Mouse (Mus musculus) forebrain, embryonic 12.5 days (tissue): ENCODE data around the gene Cdhr4. TPM values are rescaled to one million over a fixed set of nuclear protein-coding genes. Genes with fewer than 3 reads are reported as not detected.
A peak's percentile ranks its signal among the peaks of the same experiment; 100 is the strongest.

ENCODE experiments used
- ATAC-seq: fragments of 200-750 bp; cut with Nextera tagmentation; 2 replicates; pipeline ENCODE4 v1.8.0; 2017; ENCODE audit warnings: moderate TSS enrichment; ENCODE audit not compliant: low FRiP score
- H3K27ac ChIP-seq: fragments of 300-500 bp; sonication (generic); 2 replicates; pipeline ENCODE4 v1.5.1; 2016; ENCODE audit warnings: mild to moderate bottlenecking
- H3K27me3 ChIP-seq: fragments of 300-500 bp; sonication (generic); 2 replicates; pipeline ENCODE4 v1.6.1; 2016; ENCODE audit warnings: mild to moderate bottlenecking
- H3K36me3 ChIP-seq: fragments of 300-500 bp; sonication (generic); replicated peaks from 2 replicates; pipeline ENCODE4 v1.6.1; 2016; ENCODE audit warnings: mild to moderate bottlenecking
- H3K4me1 ChIP-seq: fragments of 300-500 bp; sonication (generic); 2 replicates; pipeline ENCODE4 v1.6.1; 2016
- H3K4me2 ChIP-seq: fragments of 300-500 bp; sonication (generic); 2 replicates; pipeline ENCODE4 v1.6.1; 2016; ENCODE audit warnings: mild to moderate bottlenecking, moderate library complexity
- H3K4me3 ChIP-seq: fragments of 300-500 bp; sonication (generic); replicated peaks from 2 replicates; pipeline ENCODE4 v1.5.1; 2016; ENCODE audit warnings: mild to moderate bottlenecking
- H3K9ac ChIP-seq: fragments of 300-500 bp; sonication (generic); 2 replicates; pipeline ENCODE4 v1.6.1; 2016; ENCODE audit warnings: mild to moderate bottlenecking
- H3K9me3 ChIP-seq: fragments of 300-500 bp; sonication (generic); 2 replicates; pipeline ENCODE4 v1.6.1; 2016
- WGBS: fragments of 180-500 bp; shearing (Covaris S2); methylation state at CpG from one replicate; pipeline ENCODE4 v1.1.7; 2016; 5-methylcytosine and 5-hydroxymethylcytosine counted together
- polyA plus RNA-seq: library from polyadenylated mRNA; unstranded; fragments of >200 nt; fragmentation: Nextera tagmentation; extraction: Ambion mirVana; gene quantifications from 2 replicates; pipeline ENCODE4 v1.2.1, GENCODE M21; 2016

Gene Cdhr4
- polyA plus RNA-seq, 1 experiment from 2014 or later, result 2.1 TPM

DNA sequence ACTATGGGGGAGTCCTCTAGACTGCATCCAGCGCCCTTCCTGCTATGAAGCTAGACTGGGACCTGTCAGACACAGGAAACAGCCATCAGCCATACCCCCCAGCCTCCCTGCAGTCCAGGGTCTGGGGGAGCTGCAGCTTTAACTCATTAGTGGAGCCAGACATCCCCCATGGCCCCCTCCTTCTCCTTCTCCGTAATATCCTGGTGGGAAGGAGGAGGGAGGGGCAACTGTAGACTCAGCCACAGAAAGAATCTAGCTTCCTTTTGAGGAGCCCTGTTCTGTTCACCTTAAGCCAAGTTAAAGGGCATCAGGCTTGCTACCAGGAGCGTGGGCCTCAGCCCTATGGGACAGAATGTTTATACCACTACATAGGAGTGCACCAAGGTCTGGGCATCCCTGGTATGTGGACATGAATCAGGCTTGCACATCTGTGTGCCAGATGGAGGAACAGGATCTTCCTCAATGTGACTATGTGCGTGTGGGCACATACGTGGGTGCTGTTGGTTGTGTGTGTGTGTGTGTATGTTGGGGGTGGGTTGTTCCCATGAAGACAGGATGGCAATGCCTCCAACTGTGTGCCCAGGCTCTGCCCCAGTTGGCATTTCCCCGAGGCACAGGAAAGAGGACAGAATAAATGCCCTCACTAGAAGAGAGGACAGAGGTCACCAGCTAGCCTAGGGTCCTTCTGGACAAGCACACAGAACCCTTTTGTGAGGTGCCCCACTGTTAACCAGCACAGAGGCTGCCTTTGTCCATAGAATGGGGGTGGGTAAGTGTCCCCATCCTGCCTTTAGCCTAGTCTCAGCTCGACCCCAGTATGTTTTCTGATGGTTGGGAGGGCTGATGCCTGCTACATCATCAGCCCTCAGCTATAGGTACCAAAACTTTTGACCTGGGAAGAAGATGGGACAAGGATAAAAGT lies 10.4 kb upstream of the Cdhr4 start:
- Histone ChIP-seq H3K4me2 (peak overlapping the region; percentile 6), H3K9ac (0 out of 2 replicates have a peak overlapping the region, but pooled peaks have one; percentile 9), H3K4me1 (peaks cover 31% of the 10 kb centered on the region), H3K27me3 (peaks cover 22% of the 10 kb centered on the region), H3K36me3 (no peaks in the 10 kb centered on the region), H3K4me3 (no peak overlapping the region), H3K27ac (peak overlapping the region; percentile 78), H3K9me3 (no peaks in the 10 kb centered on the region)
- no peak for ATAC-seq
- WGBS, result 54% methylated on average over 7 of the region's 7 CpGs

- H3K4me3 ChIP-seq, result no peak within 1 kb of the TSS
- 54% methylated on average over 14 of the region's 14 CpGs for WGBS
Measured at GRCm38 (mm10) chr9:107982681-107983346, 9.5 kb upstream of the Cdhr4 start, which contains the start of gene Gm20661. Gm20661 (plus strand) TSS chr9:107983058.

GRCm38 (mm10) chr9:107983421-107983890 lies 8.8 kb upstream of the Cdhr4 start:
- Histone ChIP-seq H3K4me3 (no peak overlapping the region), H3K9ac (no peak overlapping the region), H3K4me2 (peak overlapping the region; percentile 21; the same call in 1 of the 2 replicates), H3K27me3 (peaks cover 22% of the 10 kb centered on the region), H3K4me1 (peaks cover 31% of the 10 kb centered on the region), H3K9me3 (no peaks in the 10 kb centered on the region), H3K27ac (peak overlapping the region; percentile 78; the same call in 1 of the 2 replicates), H3K36me3 (no peaks in the 10 kb centered on the region)
- WGBS, result 48% methylated on average over 4 of the region's 4 CpGs
- ATAC-seq, result no peak

More at GRCm38 (mm10) chr9:107982681-107983346, 9.5 kb upstream of the Cdhr4 start, which contains the start of gene Gm20661:
- Histone ChIP-seq H3K4me2 (peak within 1 kb of the TSS; percentile 21), H3K27ac (peak within 1 kb of the TSS; percentile 78), H3K27me3 (peaks cover 22% of the 10 kb centered on the region), H3K9me3 (no peaks in the 10 kb centered on the region), H3K4me1 (peaks cover 31% of the 10 kb centered on the region), H3K9ac (0 out of 2 replicates have a peak within 1 kb of the TSS, but pooled peaks have one; percentile 9), H3K36me3 (no peaks in the 10 kb centered on the region)
- no peak for ATAC-seq

GRCm38 (mm10) chr9:107984052-107984753 lies 8.1 kb upstream of the Cdhr4 start:
- Histone ChIP-seq H3K27ac (peak overlapping the region; percentile 65; the same call in 1 of the 2 replicates), H3K36me3 (no peaks in the 10 kb centered on the region), H3K4me3 (peak overlapping the region; percentile 60), H3K9me3 (no peaks in the 10 kb centered on the region), H3K9ac (no peak overlapping the region; the same call in 1 of the 2 replicates), H3K4me1 (peaks cover 31% of the 10 kb centered on the region), H3K4me2 (peak overlapping the region; percentile 86), H3K27me3 (peaks cover 22% of the 10 kb centered on the region)
- 80% methylated on average over 19 of the region's 19 CpGs for WGBS
- no peak for ATAC-seq

DNA sequence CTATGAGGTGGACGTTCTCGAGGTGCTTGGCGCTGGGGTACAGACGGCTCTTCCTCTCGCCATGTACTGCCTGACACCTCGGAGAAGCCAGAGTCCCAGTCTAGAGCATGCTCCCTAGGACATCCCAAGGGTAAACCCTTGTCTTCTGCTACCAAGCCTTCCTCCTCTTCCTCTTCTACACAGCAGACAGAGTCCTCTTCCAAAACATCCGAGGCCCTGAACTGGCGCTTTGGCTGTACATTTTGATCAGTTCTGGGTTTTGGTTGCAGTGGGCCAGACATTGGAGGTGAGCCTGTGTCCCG lies 7.6 kb upstream of the Cdhr4 start:
- peak overlapping the region; percentile 86 for H3K4me2 ChIP-seq
- H3K4me1 ChIP-seq, result peaks cover 31% of the 10 kb centered on the region
- H3K4me3 ChIP-seq, result peak overlapping the region; percentile 60
- ATAC-seq, result no peak
- H3K36me3 ChIP-seq, result no peaks in the 10 kb centered on the region
- peak overlapping the region; percentile 59; the same call in 1 of the 2 replicates for H3K9ac ChIP-seq
- peak overlapping the region; percentile 61; the same call in 1 of the 2 replicates for H3K27ac ChIP-seq
- H3K27me3 ChIP-seq, result peaks cover 22% of the 10 kb centered on the region
- 73% methylated on average over 9 of the region's 9 CpGs for WGBS
- H3K9me3 ChIP-seq, result no peaks in the 10 kb centered on the region

GRCm38 (mm10) chr9:107985131-107986119 lies 6.9 kb upstream of the Cdhr4 start, which contains the start of gene Inka1:
Inka1 (minus strand) TSS chr9:107985879.
- Histone ChIP-seq H3K4me3 (peak within 1 kb of the TSS; percentile 60), H3K4me1 (peaks cover 31% of the 10 kb centered on the region), H3K4me2 (peak within 1 kb of the TSS; percentile 86), H3K27ac (peak within 1 kb of the TSS; percentile 61), H3K9me3 (no peaks in the 10 kb centered on the region), H3K9ac (peak within 1 kb of the TSS; percentile 59), H3K36me3 (no peaks in the 10 kb centered on the region), H3K27me3 (peaks cover 22% of the 10 kb centered on the region)
- WGBS, result 1% methylated on average over 56 of the region's 58 CpGs
- peak; percentile 83 for ATAC-seq

- Histone ChIP-seq H3K9ac (no peak overlapping the region), H3K27ac (no peak overlapping the region), H3K27me3 (peaks cover 22% of the 10 kb centered on the region), H3K9me3 (no peaks in the 10 kb centered on the region), H3K4me3 (peak overlapping the region; percentile 60), H3K4me1 (peaks cover 31% of the 10 kb centered on the region), H3K4me2 (peak overlapping the region; percentile 86), H3K36me3 (no peaks in the 10 kb centered on the region)
- 8% methylated on average over 18 of the region's 18 CpGs for WGBS
- ATAC-seq, result peak; percentile 73
Measured at GRCm38 (mm10) chr9:107986376-107986775, 5.9 kb upstream of the Cdhr4 start.

GRCm38 (mm10) chr9:107987950-107988349 lies 4.3 kb upstream of the Cdhr4 start:
- H3K9ac ChIP-seq, result no peak overlapping the region
- H3K4me3 ChIP-seq, result no peak overlapping the region
- H3K4me1 ChIP-seq, result peaks cover 18% of the 10 kb centered on the region
- no peaks in the 10 kb centered on the region for H3K36me3 ChIP-seq
- peaks cover 22% of the 10 kb centered on the region for H3K27me3 ChIP-seq
- ATAC-seq, result no peak
- H3K9me3 ChIP-seq, result no peaks in the 10 kb centered on the region
- no peak overlapping the region for H3K27ac ChIP-seq
- H3K4me2 ChIP-seq, result no peak overlapping the region
- 81% methylated on average over 3 of the region's 3 CpGs for WGBS

- H3K27me3 ChIP-seq, result no peaks in the 10 kb centered on the region
Measured at GRCm38 (mm10) chr9:107993013-107993412, 716 bp downstream of the Cdhr4 start.

DNA sequence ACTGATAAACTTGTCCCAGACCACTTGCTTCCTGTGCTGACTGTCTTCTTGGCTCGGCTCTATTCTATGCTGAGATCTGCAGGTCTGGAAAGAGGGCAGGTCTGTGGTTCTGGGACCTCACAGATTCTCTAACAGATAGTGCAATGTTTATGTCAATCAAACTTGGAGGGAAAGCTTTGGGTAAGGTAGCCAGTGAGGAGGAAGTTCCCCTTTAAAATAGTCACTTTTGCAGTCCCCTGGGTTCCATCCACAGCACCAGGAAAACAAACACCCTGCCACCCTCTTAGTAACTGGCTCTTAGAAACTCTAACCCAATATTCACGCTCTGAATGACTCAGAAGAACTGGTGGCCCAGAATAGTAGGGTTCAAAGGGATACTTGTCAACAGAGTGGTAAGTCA lies 2.2 kb downstream of the Cdhr4 start:
- no peaks in the 10 kb centered on the region for H3K9me3 ChIP-seq
- no peak overlapping the region for H3K4me3 ChIP-seq
- WGBS, result 75% methylated on average over 2 of the region's 2 CpGs
- no peak overlapping the region for H3K27ac ChIP-seq
- no peaks in the 10 kb centered on the region for H3K4me1 ChIP-seq
- no peak overlapping the region for H3K4me2 ChIP-seq
- H3K36me3 ChIP-seq, result no peaks in the 10 kb centered on the region
- no peak overlapping the region for H3K9ac ChIP-seq
- no peaks in the 10 kb centered on the region for H3K27me3 ChIP-seq
- ATAC-seq, result no peak

More at GRCm38 (mm10) chr9:107993013-107993412, 716 bp downstream of the Cdhr4 start:
- Histone ChIP-seq H3K36me3 (no peaks in the 10 kb centered on the region), H3K4me3 (no peak overlapping the region), H3K4me2 (no peak overlapping the region), H3K4me1 (no peaks in the 10 kb centered on the region), H3K9ac (no peak overlapping the region), H3K27ac (no peak overlapping the region), H3K9me3 (no peaks in the 10 kb centered on the region)
- WGBS, result 81% methylated on average over 11 of the region's 11 CpGs
- no peak for ATAC-seq

DNA sequence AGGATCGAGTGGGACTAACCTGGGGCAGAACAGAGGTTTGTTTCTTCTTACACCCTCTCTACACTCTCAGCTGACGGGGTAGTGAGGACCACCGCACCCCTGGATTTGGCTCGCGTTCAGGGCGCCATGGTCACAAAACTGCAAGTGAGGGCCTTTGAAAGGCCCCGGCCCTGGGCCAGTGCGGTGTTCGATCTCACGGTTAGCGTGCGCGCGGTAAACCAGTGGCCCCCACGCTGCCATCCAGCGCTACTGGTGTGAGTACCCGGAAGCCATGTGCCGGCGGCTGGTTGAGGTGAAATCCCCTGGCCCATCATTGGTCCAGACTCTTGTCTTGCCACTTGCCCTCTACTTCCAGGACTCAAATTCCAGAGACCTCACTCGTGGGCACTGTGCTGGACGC lies 3.2 kb downstream of the Cdhr4 start:
- H3K4me3 ChIP-seq, result no peak overlapping the region
- no peak overlapping the region for H3K4me2 ChIP-seq
- 93% methylated on average over 21 of the region's 21 CpGs for WGBS
- no peak overlapping the region for H3K9ac ChIP-seq
- no peak for ATAC-seq
- no peaks in the 10 kb centered on the region for H3K36me3 ChIP-seq
- H3K4me1 ChIP-seq, result no peaks in the 10 kb centered on the region
- H3K27me3 ChIP-seq, result 0 out of 2 replicates have a peak, but pooled peaks cover 3% of the 10 kb centered on the region
- no peak overlapping the region for H3K27ac ChIP-seq
- H3K9me3 ChIP-seq, result no peaks in the 10 kb centered on the region
